Mouse (Mus musculus) embryonic fibroblast, embryonic 13.5 days (primary cell): Measurements from ENCODE around the gene Cap2.

Experiments
- CTCF ChIP-seq: IDR thresholded peaks from 2 replicates; pipeline ENCODE4 v1.5.1; 2011; ENCODE audit warnings: mild to moderate bottlenecking, control low read depth, low read length, moderate library complexity, borderline replicate concordance; ENCODE audit not compliant: insufficient read depth
- POLR2A ChIP-seq: IDR thresholded peaks from 2 replicates; pipeline ENCODE4 v1.6.1; 2011; ENCODE audit warnings: low read depth, mild to moderate bottlenecking, control low read depth, low read length, moderate library complexity

- TF ChIP-seq CTCF (no peak), POLR2A (no peak)
Observed at GRCm38 (mm10) chr13:46695296-46695908, 193.8 kb downstream of the Cap2 start.
